Mouse (Mus musculus): ENCODE results near the gene Ctu1.

GRCm38 (mm10) chr7:43643046-43643652 is 28.7 kb upstream of the Ctu1 start:
- TF ChIP-seq POLR2A (IDR thresholded peaks at IDR 0.05; ENCODE audit: insufficient read depth, low read depth, low read length) (no peak), CTCF (IDR thresholded peaks at IDR 0.05; ENCODE audit: insufficient read depth, low read depth, low read length) (no peak)
